ENCODE assay signal across 12 mouse cellular contexts in genomic region chr3:122434983-122435935, GRCm38 (mm10).
DNase-seq lines count a peak whose midpoint lies in the region; ATAC-seq and TF ChIP-seq lines count a peak whose summit lies in the region.
"Had no signal": no experiment of that assay in that cellular context is flagged by ENCODE, and none has a peak within 500 bp of the region (broad histone marks: within the 10 kb centered on the region; RNA-seq: fewer than 3 reads in every experiment).

No protein-coding gene starts in this region.

- no peak overlapping the region for H3K4me2 ChIP-seq in lung, embryonic 14.5 days
- no peak overlapping the region for H3K4me2 ChIP-seq in stomach, postnatal 0 days (replicated peaks; ENCODE audit: low read depth)
- H3K4me2 ChIP-seq: heart, embryonic 15.5 days; hindbrain, embryonic 14.5 days had no signal

- no peaks in the 10 kb centered on the region for H3K9me3 ChIP-seq in lung, embryonic 14.5 days (ENCODE audit: low read depth, low read length)
- H3K9me3 ChIP-seq in stomach, postnatal 0 days (ENCODE audit: control insufficient read depth, low read length), result no peaks in the 10 kb centered on the region
- H3K9me3 ChIP-seq: heart, embryonic 15.5 days had no signal

- no peak overlapping the region for H3K9ac ChIP-seq in lung, embryonic 14.5 days
- no peak overlapping the region for H3K9ac ChIP-seq in stomach, postnatal 0 days (ENCODE audit: low read length)
- H3K9ac ChIP-seq: heart, embryonic 15.5 days; hindbrain, embryonic 14.5 days had no signal

- no peaks in the 10 kb centered on the region for H3K36me3 ChIP-seq in lung, embryonic 14.5 days (ENCODE audit: insufficient read depth)
- H3K36me3 ChIP-seq in stomach, postnatal 0 days (ENCODE audit: control insufficient read depth, insufficient read depth, low read length), result no peaks in the 10 kb centered on the region
- H3K36me3 ChIP-seq: heart, embryonic 15.5 days had no signal

- H3K27ac ChIP-seq in gastrocnemius, adult 2 months, result no peak overlapping the region
- H3K27ac ChIP-seq in lung, embryonic 14.5 days (ENCODE audit: low read depth), result no peak overlapping the region
- H3K27ac ChIP-seq in stomach, postnatal 0 days (replicated peaks), result no peak overlapping the region
- H3K27ac ChIP-seq: heart, embryonic 15.5 days; hindbrain, embryonic 14.5 days had no signal

- H3K4me1 ChIP-seq in lung, embryonic 14.5 days (ENCODE audit: insufficient read depth), result peaks cover 2% of the 10 kb centered on the region; the same call in 1 of the 2 replicates
- no peaks in the 10 kb centered on the region for H3K4me1 ChIP-seq in stomach, postnatal 0 days (replicated peaks; ENCODE audit: control insufficient read depth, insufficient read depth)

- peak; percentile 27; the same call in 1 of the 2 replicates for TF ChIP-seq CTCF in gastrocnemius, adult 2 months (IDR thresholded peaks at IDR 0.05)
- peak; percentile 29 for TF ChIP-seq CTCF in lung, embryonic 14.5 days (IDR thresholded peaks at IDR 0.05; ENCODE audit: low read depth)
- TF ChIP-seq CTCF in stomach, postnatal 0 days (IDR thresholded peaks at IDR 0.05; ENCODE audit: low read depth), result peak; percentile 35

- no peak overlapping the region for H3K4me3 ChIP-seq in gastrocnemius, adult 2 months
- no peak overlapping the region for H3K4me3 ChIP-seq in lung, embryonic 14.5 days (ENCODE audit: low read depth, low read length)
- no peak overlapping the region for H3K4me3 ChIP-seq in stomach, postnatal 0 days (ENCODE audit: low read depth, low read length)
- H3K4me3 ChIP-seq: heart, embryonic 15.5 days had no signal

- intact Hi-C loops in gastrocnemius, adult 2 months (cut with DNase I), result no loop called here
- intact Hi-C loops in gastrocnemius, postnatal 36 days (cut with DNase I), result no loop called here

- no peak for ATAC-seq in lung, embryonic 14.5 days (ENCODE audit: insufficient read depth)
- ATAC-seq in stomach, postnatal 0 days (ENCODE audit: low FRiP score, low TSS enrichment), result no peak

- 86% methylated on average over 8 of the region's 8 CpGs for WGBS in lung, embryonic 14.5 days
- 87% methylated on average over 8 of the region's 8 CpGs for WGBS in stomach, postnatal 0 days

- DNase-seq in gastrocnemius, adult 2 months, result no peak
- no peak for DNase-seq in gastrocnemius, postnatal 36 days
- no peak for DNase-seq in lung, embryonic 14.5 days
- no peak for DNase-seq in lung, postnatal 25 days (ENCODE audit: low spot score)
- DNase-seq in R1 (ENCODE audit: low read depth, low spot score), result peak; percentile 39
- DNase-seq in stomach, postnatal 0 days (ENCODE audit: low spot score), result no peak
- no peak for DNase-seq in frontal cortex, postnatal 25 days (ENCODE audit: low spot score in 2 of 2)
- DNase-seq: cerebellum, adult 9-11 months; gastrocnemius, postnatal 10 days; kidney, adult 9 months had no signal

- H3K27me3 ChIP-seq in lung, embryonic 14.5 days (ENCODE audit: insufficient read depth, low read length), result no peaks in the 10 kb centered on the region
- no peaks in the 10 kb centered on the region for H3K27me3 ChIP-seq in stomach, postnatal 0 days (ENCODE audit: control insufficient read depth, insufficient read depth, low read length)
- H3K27me3 ChIP-seq: heart, embryonic 15.5 days had no signal

- no peak for TF ChIP-seq EP300 in stomach, postnatal 0 days (optimal IDR thresholded peaks at IDR 0.05)
